Mouse (Mus musculus) erythroblast, embryonic 14.5 days (primary cell): ENCODE data around the gene Pnpla7.

Source experiments
- GATA1 ChIP-seq: IDR thresholded peaks from 2 replicates; pipeline ENCODE4 v1.6.1; 2012; ENCODE audit warnings: low read length, inconsistent platforms, mixed read lengths
- TAL1 ChIP-seq: IDR thresholded peaks from 3 replicates; pipeline ENCODE4 v1.6.1; 2012; ENCODE audit warnings: low read length, inconsistent platforms, mixed read lengths

GRCm38 (mm10) chr2:25095109-25095850, 119.4 kb downstream of the Pnpla7 start, which contains the start of gene Noxa1:
- TF ChIP-seq TAL1 (no peak), GATA1 (no peak)
